Mouse (Mus musculus): ENCODE measurements around the gene Igdcc4. TPM values are rescaled to one million over a fixed set of nuclear protein-coding genes. Genes with fewer than 3 reads are reported as not detected.

Igdcc4 gene
- total and polyA plus RNA-seq, 3 experiments = under 0.01 to 0.14 TPM; not detected in 1

DNA sequence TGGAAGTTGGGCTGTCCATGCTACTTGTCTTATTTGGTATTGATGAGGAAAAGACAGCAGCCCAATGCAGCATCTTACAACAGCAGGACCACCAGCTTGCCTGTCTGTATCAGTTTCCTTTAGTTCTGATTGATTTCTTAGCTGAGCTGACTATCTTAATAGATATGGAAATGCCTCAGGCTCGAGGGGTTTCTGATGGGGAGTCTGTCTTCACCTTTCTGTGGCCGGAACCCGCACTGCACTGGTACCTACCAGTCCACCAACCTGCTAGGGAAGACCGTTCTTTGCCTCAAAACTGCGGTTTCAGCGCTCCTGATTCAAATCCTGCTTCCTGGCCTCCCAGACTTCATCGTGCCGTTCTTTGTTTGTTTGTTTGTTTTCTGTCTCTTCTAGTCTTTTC is 60.6 kb downstream of the Igdcc4 start:
- Histone ChIP-seq H3K27ac (ENCODE audit: control insufficient read depth, low read depth, low read length) (no peak overlapping the region), H3K9ac (ENCODE audit: control insufficient read depth, low read depth, low read length, poor library complexity, severe bottlenecking) (no peak overlapping the region), H3K4me1 (ENCODE audit: control insufficient read depth in 1 of 2, insufficient read depth in 2 of 2, low read length in 2 of 2) (no peaks in the 10 kb centered on the region), H3K4me3 (ENCODE audit: control insufficient read depth in 1 of 2, insufficient read depth in 1 of 2, low read depth in 2 of 2, low read length in 2 of 2) (no peak overlapping the region), H3K9me3 (replicated peaks; ENCODE audit: insufficient read depth, low read length) (no peaks in the 10 kb centered on the region), H3K27me3 (ENCODE audit: control insufficient read depth in 1 of 2, insufficient read depth in 2 of 2, low read length in 2 of 2) (peaks cover 0 to 5% of the 10 kb centered on the region in 2 experiments), H3K36me3 (ENCODE audit: control insufficient read depth in 1 of 2, insufficient read depth in 2 of 2, low read length in 2 of 2) (no peaks in the 10 kb centered on the region), H3K79me2 (ENCODE audit: control insufficient read depth, insufficient read depth, low read length, poor library complexity) (no peaks in the 10 kb centered on the region)
- no peak for DNase-seq (ENCODE audit: low read depth, low spot score)
- TF ChIP-seq TAL1 (IDR thresholded peaks at IDR 0.05; ENCODE audit: low read length) (no peak), ZKSCAN1 (IDR thresholded peaks at IDR 0.05; ENCODE audit: low read depth, low read length) (no peak), POLR2AphosphoS2 (IDR thresholded peaks at IDR 0.05; ENCODE audit: low read length) (no peak), ZMIZ1 (IDR thresholded peaks at IDR 0.05; ENCODE audit: low read depth, low read length) (no peak), JUND (IDR thresholded peaks at IDR 0.05; ENCODE audit: low read depth, low read length) (no peak), GATA1 (IDR thresholded peaks at IDR 0.05; ENCODE audit: low read depth, low read length) (no peak), TCF12 (IDR thresholded peaks at IDR 0.05; ENCODE audit: low read depth, low read length) (no peak), NELFE (IDR thresholded peaks at IDR 0.05; ENCODE audit: low read depth, low read length) (no peak), SIN3A (IDR thresholded peaks at IDR 0.05; ENCODE audit: low read length) (no peak), EP300 (IDR thresholded peaks at IDR 0.05; ENCODE audit: low read depth in 1 of 2, low read length in 2 of 2) (no peak), E2F4 (IDR thresholded peaks at IDR 0.05; ENCODE audit: borderline replicate concordance, low read depth, low read length) (no peak), CTCF (IDR thresholded peaks at IDR 0.05 in 2 of 3, conservative IDR thresholded peaks at IDR 0.05 in 1 of 3; ENCODE audit: control insufficient read depth in 1 of 3, insufficient read depth in 1 of 3, low read depth in 2 of 3, low read length in 3 of 3, poor library complexity in 1 of 3, severe bottlenecking in 1 of 3) (no peak), CHD2 (IDR thresholded peaks at IDR 0.05; ENCODE audit: low read length) (no peak)

- H3K27ac ChIP-seq (ENCODE audit: control insufficient read depth, low read depth, low read length) = no peak overlapping the region
- H3K79me2 ChIP-seq (ENCODE audit: control insufficient read depth, insufficient read depth, low read length, poor library complexity) = no peaks in the 10 kb centered on the region
- DNase-seq (ENCODE audit: low read depth, low spot score) = no peak
- no peak overlapping the region for H3K9ac ChIP-seq (ENCODE audit: control insufficient read depth, low read depth, low read length, poor library complexity, severe bottlenecking)
- no peaks in the 10 kb centered on the region for H3K9me3 ChIP-seq (replicated peaks; ENCODE audit: insufficient read depth, low read length)
- H3K27me3 ChIP-seq (ENCODE audit: control insufficient read depth in 1 of 2, insufficient read depth in 2 of 2, low read length in 2 of 2) = peaks cover 0 to 3% of the 10 kb centered on the region in 2 experiments
- no peaks in the 10 kb centered on the region for H3K36me3 ChIP-seq (ENCODE audit: control insufficient read depth in 1 of 2, insufficient read depth in 2 of 2, low read length in 2 of 2)
- H3K4me1 ChIP-seq (ENCODE audit: control insufficient read depth in 1 of 2, insufficient read depth in 2 of 2, low read length in 2 of 2) = no peaks in the 10 kb centered on the region
- TF ChIP-seq POLR2A (IDR thresholded peaks at IDR 0.05; ENCODE audit: control insufficient read depth in 1 of 2, insufficient read depth in 1 of 2, low read depth in 1 of 2, low read length in 2 of 2, poor library complexity in 1 of 2) (no peak), TAL1 (IDR thresholded peaks at IDR 0.05; ENCODE audit: low read length) (no peak), MAFK (IDR thresholded peaks at IDR 0.05; ENCODE audit: borderline replicate concordance, low read depth, low read length) (no peak), UBTF (IDR thresholded peaks at IDR 0.05; ENCODE audit: borderline replicate concordance, insufficient read depth, low read depth, low read length) (no peak), NELFE (IDR thresholded peaks at IDR 0.05; ENCODE audit: low read depth, low read length) (no peak)
- no peak overlapping the region for H3K4me3 ChIP-seq (ENCODE audit: control insufficient read depth in 1 of 2, insufficient read depth in 1 of 2, low read depth in 2 of 2, low read length in 2 of 2)
These were observed 61.7 kb downstream of the Igdcc4 start for GRCm38 (mm10) chr9:65162711-65163639.
